Mouse (Mus musculus) ES-E14 (cell line): Measurements from ENCODE around the gene Srek1. TPM values are rescaled to one million over a fixed set of nuclear protein-coding genes. Genes with fewer than 3 reads are reported as not detected.

Experiments used
- DNase-seq: peaks from one replicate; pipeline ENCODE4 v3.0.0-alpha.2; 2013; ENCODE audit warnings: low read depth, low spot score
- H3K27ac ChIP-seq: 2 replicates; pipeline ENCODE4 v1.5.1; 2012; ENCODE audit warnings: low read depth, mild to moderate bottlenecking, low read length, moderate library complexity, mixed read lengths; ENCODE audit not compliant: poor library complexity, insufficient read depth, severe bottlenecking
- H3K36me3 ChIP-seq: 2 replicates; pipeline ENCODE4 v1.6.1; 2012; ENCODE audit warnings: mild to moderate bottlenecking, low read length, moderate library complexity, mixed read lengths; ENCODE audit not compliant: control insufficient read depth, poor library complexity, insufficient read depth, severe bottlenecking
- H3K4me1 ChIP-seq, 2 experiments: fragments of 150-350 bp in 1 of 2; sonication (generic) in 1 of 2; 2 replicates each; pipeline ENCODE4 v1.6.1; 2012; ENCODE audit warnings: low read length in 2 of 2, mild to moderate bottlenecking in 1 of 2, mixed read lengths in 1 of 2; ENCODE audit not compliant: control insufficient read depth in 2 of 2, insufficient read depth in 2 of 2, poor library complexity in 1 of 2
- H3K4me3 ChIP-seq, 2 experiments: fragments of 150-350 bp in 1 of 2; sonication (generic) in 1 of 2; 2 replicates each; pipeline ENCODE4 v1.5.1; 2012; ENCODE audit warnings: low read length in 2 of 2, low read depth in 1 of 2, mild to moderate bottlenecking in 1 of 2, mixed read lengths in 1 of 2; ENCODE audit not compliant: insufficient read depth in 1 of 2, poor library complexity in 1 of 2, severe bottlenecking in 1 of 2
- H3K9ac ChIP-seq: 2 replicates; pipeline ENCODE4 v1.6.1; 2012; ENCODE audit warnings: low read depth, mild to moderate bottlenecking, low read length, mixed read lengths; ENCODE audit not compliant: poor library complexity, insufficient read depth, severe bottlenecking
- H3K9me3 ChIP-seq: fragments of 150-350 bp; sonication (generic); 2 replicates; pipeline ENCODE4 v1.6.1; 2012; ENCODE audit warnings: low read depth, mild to moderate bottlenecking, low read length; ENCODE audit not compliant: control insufficient read depth, insufficient read depth
- CHD2 ChIP-seq: IDR thresholded peaks from 2 replicates; pipeline ENCODE4 v1.6.1; 2014; ENCODE audit warnings: mild to moderate bottlenecking, low read depth, low read length, inconsistent platforms
- HCFC1 ChIP-seq: IDR thresholded peaks from 2 replicates; pipeline ENCODE4 v1.6.1; 2012; ENCODE audit warnings: low read length, inconsistent platforms, borderline replicate concordance; ENCODE audit not compliant: insufficient read depth
- MAFK ChIP-seq: IDR thresholded peaks from 2 replicates; pipeline ENCODE4 v1.6.1; 2014; ENCODE audit warnings: mild to moderate bottlenecking, low read depth, low read length, inconsistent platforms; ENCODE audit not compliant: insufficient read depth
- ZC3H11A ChIP-seq: IDR thresholded peaks from 2 replicates; pipeline ENCODE4 v1.6.1; 2012; ENCODE audit warnings: low read depth, mild to moderate bottlenecking, inconsistent platforms, low read length, borderline replicate concordance
- ZNF384 ChIP-seq: IDR thresholded peaks from 2 replicates; pipeline ENCODE4 v1.6.1; 2012; ENCODE audit warnings: low read depth, low read length, inconsistent platforms
- in situ Hi-C, 2 experiments: fragments of 600-800 bp; cut with MboI; formaldehyde crosslinking; loops; one replicate each; pipeline ENCODE4 v1.15.1; 2025; ENCODE audit warnings: low sequenced_read_pairs in 2 of 2, inconsistent platforms in 1 of 2; ENCODE audit not compliant: unreplicated experiment in 2 of 2
- total RNA-seq: library from RNA; depleted of rRNA; stranded (reverse); fragments of 300-350 nt; gene quantifications from 2 replicates; pipeline ENCODE4 v1.2.3, GENCODE M21; 2012

The Srek1 gene
- total RNA-seq, 1 experiment, result 63.1 TPM

DNA sequence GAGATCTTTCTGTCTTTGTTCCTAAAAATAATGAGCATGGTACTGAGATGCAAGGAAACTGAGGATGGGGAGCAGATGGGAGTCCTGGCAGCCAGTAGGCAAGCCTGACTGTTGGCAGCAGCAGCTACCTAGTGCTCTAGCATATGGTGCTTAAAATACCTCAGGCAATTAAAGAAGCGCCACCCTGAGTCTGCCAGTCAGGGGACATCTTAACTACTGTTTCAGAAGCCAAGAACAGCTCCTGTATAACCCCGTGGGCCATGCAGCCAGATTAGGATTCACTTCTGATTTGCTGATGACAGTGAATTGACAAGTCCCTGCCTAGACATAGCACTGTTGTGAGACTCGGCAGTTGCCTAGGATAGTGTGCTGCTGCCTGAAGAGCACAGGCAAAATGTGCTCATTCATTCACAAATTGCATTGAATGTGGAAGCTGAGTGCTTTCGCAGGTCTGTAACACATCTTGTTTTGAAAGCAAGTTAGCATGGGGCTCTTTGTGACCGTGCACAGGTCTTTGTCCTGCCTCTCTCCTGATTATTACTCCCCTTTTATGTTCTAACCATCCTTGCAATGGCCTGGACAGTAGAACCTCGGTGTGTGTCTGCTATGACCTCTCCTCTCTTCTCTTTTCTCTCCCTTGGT lies 31.9 kb upstream of the Srek1 start:
- Histone ChIP-seq H3K9me3 (no peaks in the 10 kb centered on the region), H3K27ac (no peak overlapping the region), H3K4me1 (no peaks in the 10 kb centered on the region), H3K36me3 (no peaks in the 10 kb centered on the region), H3K4me3 (no peak overlapping the region), H3K9ac (no peak overlapping the region)
- TF ChIP-seq MAFK (no peak), ZC3H11A (no peak), CHD2 (no peak), ZNF384 (no peak), HCFC1 (no peak)
- DNase-seq, result peak; percentile 17
- in situ Hi-C loops, result no loop called here

DNA sequence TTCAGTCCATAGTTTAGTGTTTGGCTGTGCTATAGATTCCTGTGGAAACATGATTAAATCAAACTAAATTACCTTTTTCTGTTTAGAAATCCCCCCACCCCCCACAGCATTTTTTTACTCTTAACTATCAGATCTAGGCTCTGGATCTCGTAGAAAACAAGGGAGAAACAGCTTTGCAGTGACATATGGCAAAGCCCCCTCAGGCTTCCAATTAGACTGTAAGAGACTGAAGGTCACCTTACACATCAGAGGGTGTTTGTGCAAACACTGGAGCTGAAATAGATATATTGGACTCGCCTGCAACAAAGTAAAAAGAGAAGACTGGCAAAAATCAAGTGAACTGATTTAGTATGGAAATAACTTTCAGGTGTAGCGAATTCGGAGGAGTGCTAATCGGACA lies 29.3 kb upstream of the Srek1 start:
- Histone ChIP-seq H3K9me3 (no peaks in the 10 kb centered on the region), H3K36me3 (no peaks in the 10 kb centered on the region), H3K27ac (no peak overlapping the region), H3K9ac (no peak overlapping the region), H3K4me3 (no peak overlapping the region), H3K4me1 (no peaks in the 10 kb centered on the region)
- TF ChIP-seq MAFK (no peak), HCFC1 (no peak), ZNF384 (no peak), CHD2 (no peak), ZC3H11A (no peak)
- no peak for DNase-seq
- in situ Hi-C loops, result no loop called here

DNA sequence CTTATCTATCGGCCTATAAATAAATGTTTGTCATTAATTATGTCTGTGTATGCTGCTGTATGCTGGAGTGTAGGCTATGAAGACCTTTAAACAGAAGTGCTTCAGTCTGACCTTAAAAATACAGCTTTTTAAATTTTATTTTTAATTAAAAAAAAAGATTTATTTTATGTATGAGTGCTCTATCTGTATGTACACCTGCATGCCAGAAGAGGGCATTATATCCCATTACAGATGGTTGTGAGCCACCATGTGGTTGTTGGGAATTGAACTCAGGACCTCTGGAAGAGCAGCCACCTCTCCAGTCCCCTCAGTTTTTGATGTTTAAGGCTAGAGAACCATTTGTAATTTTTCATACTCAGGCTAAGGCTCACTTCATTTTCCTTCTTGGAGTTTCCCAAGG lies 26.6 kb upstream of the Srek1 start:
- no peak for TF ChIP-seq ZNF384
- no peak for TF ChIP-seq HCFC1
- TF ChIP-seq CHD2, result no peak
- TF ChIP-seq MAFK, result no peak
- no peak for TF ChIP-seq ZC3H11A
- no peak for DNase-seq
- in situ Hi-C loops, result no loop called here

DNA sequence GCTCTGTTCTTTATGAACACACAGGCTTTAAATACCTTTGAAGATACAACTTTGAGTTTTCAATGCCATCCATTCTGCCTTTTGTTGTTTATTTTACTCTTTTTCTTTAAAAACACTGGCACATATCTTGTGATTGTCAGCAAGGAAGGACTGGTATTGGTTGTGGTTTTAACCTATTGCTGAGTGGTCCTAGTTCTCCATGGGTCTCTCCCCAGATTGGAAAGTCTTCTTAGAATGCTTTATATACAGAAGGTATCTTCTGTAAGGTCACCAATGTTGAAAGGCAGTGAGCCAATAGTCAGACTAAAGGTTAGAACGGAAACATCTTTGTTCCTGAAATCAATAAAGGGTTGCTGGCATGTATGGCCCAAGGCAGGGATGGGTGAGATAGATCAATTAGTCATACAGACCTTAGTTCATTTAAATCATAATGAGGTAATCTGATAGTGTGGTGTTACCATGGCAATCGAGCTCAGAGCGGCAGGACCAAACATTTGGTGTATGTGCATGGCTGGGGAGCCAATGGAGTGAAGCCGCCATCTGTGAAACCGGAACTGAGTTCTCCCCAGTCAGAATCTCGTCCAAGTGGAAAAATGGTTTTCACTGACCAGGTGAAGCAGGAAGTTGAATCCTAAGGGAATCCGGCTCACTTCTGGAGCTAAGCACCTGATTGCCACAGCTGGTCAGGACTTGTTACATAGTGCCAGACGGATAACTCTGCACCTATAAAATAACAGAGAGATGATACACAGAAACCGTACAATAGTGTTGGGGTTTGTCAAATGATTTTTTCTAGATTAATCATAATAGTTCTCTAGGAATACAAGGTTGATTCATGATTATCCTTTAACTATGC lies 20.5 kb upstream of the Srek1 start:
- Histone ChIP-seq H3K27ac (no peak overlapping the region), H3K9ac (no peak overlapping the region), H3K36me3 (no peaks in the 10 kb centered on the region), H3K4me1 (no peaks in the 10 kb centered on the region), H3K9me3 (no peaks in the 10 kb centered on the region), H3K4me3 (no peak overlapping the region)
- DNase-seq, result no peak
- in situ Hi-C loops, result no loop called here
- TF ChIP-seq HCFC1, result no peak
- no peak for TF ChIP-seq MAFK
- TF ChIP-seq CHD2, result no peak

More for the DNA sequence above, 26.6 kb upstream of the Srek1 start:
- no peak overlapping the region for H3K27ac ChIP-seq
- no peak overlapping the region for H3K9ac ChIP-seq
- H3K9me3 ChIP-seq, result no peaks in the 10 kb centered on the region
- H3K36me3 ChIP-seq, result no peaks in the 10 kb centered on the region
- no peaks in the 10 kb centered on the region for H3K4me1 ChIP-seq
- no peak overlapping the region for H3K4me3 ChIP-seq
